Mouse (Mus musculus) spleen, postnatal 36 days (tissue): ENCODE results near the gene Pcsk4.

Experiments
- DNase-seq, 2 experiments: peaks; one replicate each; pipeline ENCODE4 v3.0.0; 2022; ENCODE audit warnings: low spot score in 2 of 2, mixed read lengths in 1 of 2

The Pcsk4 gene

GRCm38 (mm10) chr10:80298571-80299281, 30.6 kb downstream of the Pcsk4 start:
- DNase-seq: no peak

DNA sequence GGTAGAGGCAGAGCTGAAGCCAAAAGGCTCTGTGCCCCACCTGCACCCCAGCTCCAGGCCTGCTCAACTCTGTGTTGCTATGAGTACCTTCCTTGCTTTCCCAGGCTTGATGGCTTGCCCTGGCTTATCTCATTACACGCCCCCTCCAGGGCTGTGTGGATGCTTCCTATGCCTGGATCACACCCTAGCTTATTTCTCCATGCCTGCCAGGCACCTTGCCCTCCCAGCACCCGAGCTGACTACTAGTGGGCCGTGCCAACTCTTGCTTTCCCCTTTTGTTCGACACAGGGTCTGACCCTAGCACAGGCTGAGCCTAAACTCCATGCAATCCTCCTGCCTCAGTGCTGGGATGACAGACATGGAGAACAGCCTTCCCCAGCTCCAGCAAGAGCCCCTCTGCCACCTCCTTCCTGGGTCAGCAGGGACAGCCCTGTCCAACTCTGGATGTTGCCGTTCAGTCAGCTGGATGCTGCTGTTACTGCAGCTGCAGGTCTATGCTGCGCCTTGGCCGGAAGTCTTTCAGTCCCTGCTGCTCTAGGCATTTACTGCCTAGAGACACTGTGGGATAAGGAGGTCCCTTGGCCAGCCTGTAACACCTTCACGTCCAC, 31.7 kb downstream of the Pcsk4 start:
- no peak for DNase-seq

DNA sequence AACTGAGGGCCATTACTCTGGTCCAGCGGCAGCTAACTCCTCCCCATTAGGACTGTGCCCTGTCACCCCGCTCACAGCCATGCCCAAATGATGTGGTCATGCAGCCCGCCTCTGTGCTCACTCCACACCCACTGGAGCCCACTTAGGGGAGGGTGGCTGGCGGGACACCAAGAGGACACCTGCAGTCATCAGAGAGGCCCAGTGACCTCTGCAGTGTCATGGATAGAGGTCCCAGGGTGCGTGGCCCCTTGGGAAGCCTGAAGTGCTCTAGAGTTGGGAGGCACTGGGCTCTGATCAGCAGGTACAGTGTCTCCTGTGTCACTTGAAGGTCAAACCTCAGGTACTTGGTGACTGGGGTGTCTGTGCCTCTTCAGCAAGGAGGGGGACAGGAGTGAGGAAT, 32.5 kb downstream of the Pcsk4 start:
- DNase-seq: no peak

- DNase-seq: peak; percentile 69 to 77
Observed at GRCm38 (mm10) chr10:80295618-80296425, 33.5 kb downstream of the Pcsk4 start, which contains the start of gene Apc2. TSS of gene Apc2 (plus strand) at chr10:80295977.

DNA sequence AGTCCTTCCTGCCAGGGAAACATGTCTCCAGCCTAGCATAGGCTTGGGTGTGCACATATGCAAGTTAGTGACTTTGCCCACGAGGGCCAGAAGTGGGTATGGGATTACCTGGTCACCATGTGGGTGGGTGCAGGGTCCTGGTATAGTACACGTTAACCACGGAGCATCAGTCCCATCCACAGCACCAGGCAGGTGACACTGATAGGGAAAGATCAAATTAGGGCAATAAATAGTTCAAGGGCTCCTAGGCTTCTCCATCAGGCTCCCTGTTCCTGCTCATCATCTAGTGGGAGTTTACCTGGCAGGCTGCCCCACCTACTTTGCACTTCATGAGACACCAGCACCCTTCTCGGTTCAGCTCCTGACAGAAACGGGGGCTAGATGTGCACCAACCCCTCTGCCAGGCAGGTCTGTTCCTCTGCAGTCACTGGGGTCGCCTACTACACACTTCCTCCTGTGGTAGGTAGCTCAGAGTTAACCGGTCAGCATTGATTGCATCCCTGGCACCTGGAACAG, 34.5 kb downstream of the Pcsk4 start:
- no peak for DNase-seq

DNA sequence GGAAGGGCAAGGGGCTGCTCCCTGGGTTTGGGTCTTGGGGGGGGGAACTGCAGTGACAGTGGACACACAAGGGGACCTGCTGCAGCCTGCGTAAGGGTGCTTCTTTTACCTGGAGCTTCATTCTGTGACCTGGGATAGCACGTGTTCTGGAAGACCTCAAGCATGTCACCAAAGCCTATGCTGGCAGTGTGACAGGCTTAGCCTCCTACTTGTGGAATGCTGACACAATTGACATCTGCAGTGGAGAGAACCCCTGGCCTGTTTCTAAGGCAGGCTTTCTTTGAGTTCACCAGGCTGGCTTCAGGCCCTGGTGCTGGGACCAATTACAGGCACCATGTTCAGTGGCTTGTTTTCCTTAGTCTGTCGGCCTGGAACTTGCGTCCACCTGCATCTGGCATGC, 35.0 kb downstream of the Pcsk4 start:
- no peak for DNase-seq

GRCm38 (mm10) chr10:80293325-80293724, 36.0 kb downstream of the Pcsk4 start:
- DNase-seq: no peak

GRCm38 (mm10) chr10:80292251-80293146, 36.8 kb downstream of the Pcsk4 start, which contains the start of gene Rps15:
TSS of gene Rps15 (plus strand) at chr10:80292453.
- DNase-seq: peak; percentile 94

DNA sequence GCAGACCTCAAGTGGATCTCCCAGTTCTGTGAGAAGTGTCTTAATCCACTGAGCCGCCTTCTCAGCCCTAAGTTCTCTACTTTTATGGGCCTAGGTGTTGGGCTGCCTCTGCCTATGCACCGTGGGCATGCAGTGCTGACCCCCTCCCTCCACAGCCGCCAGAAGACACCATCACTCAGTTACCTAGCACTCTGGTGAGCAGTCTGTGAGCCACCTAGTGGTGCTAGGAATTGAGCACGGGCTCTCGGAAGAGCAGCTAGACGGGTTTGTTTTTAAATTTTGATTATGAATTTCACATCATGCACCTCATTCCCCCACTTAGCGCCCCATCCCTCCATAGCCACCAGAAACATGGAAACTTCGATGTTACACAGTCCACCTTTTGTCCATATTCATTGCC, 40.6 kb downstream of the Pcsk4 start:
- no peak for DNase-seq

GRCm38 (mm10) chr10:80288097-80288496, 41.2 kb downstream of the Pcsk4 start:
- no peak for DNase-seq

GRCm38 (mm10) chr10:80285222-80286070, 43.9 kb downstream of the Pcsk4 start:
- DNase-seq: no peak

DNA sequence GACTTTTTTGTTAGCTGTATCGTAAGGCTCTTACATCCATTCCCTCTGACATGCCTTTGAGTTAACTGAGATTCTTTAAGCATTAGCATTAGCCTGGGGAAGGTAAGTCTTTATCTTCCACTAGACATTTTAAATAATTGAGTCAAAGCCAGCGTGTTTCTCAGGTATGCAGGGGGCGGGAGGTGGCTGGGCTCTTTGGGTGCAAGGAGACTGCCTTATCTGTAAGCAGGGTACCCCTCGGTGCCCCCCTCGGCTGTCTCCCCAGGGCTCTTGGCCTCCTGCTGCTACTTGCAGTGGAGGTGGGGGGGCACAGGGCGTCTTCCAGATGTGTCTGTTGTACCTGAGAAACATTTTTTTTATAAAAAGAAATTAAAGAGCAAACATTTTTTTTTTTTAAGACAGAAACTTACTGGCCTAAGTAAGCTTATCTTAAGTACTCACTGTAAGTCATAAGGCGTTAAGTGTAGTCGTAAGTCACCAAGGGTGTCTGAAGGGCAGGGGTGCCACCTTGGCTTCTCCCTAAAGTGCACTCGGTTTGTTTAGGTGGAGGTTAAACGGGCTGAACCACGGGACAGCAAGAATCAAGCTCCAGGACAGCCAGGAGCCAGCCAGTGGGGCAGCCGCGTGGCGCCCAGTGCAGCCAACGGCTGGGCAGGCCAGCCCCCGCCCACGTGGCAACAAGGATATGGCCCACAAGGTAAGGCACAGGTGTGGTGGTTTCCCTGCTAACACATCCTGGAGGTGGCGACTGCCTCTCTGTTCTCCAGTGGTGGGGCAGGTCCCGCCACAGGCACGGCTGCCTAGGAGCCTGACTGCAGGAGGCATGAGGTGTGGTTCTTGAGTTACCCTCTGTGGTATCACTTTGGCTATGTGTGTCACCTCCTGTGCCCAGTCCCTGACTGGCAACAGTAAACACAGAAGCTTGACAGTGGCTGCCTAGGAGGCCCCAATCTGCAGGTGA, 46.5 kb downstream of the Pcsk4 start:
- no peak for DNase-seq

- no peak for DNase-seq
Observed at GRCm38 (mm10) chr10:80281921-80282371, 47.4 kb downstream of the Pcsk4 start.

GRCm38 (mm10) chr10:80281304-80281703, 48.0 kb downstream of the Pcsk4 start:
- DNase-seq: no peak

GRCm38 (mm10) chr10:80279273-80279672, 50.0 kb downstream of the Pcsk4 start:
- DNase-seq: no peak

DNA sequence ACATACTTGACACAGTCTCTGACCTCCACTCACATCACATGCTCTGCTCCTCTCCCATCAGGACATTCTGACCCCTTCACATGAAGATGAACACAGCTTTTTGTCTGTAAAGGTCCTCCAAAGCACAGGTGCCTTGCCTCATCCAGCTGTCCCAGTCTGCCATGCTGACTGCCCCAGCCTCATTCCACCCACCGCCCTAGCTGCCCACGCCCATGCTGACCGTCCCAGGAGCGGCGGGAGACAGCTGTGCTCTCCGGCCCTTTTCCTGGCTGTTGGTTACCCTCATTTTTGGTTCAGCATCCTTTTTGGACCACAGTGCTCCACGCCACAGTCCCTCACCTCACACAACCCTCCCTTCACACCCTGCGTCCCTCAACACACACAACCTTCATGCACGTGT, 50.9 kb downstream of the Pcsk4 start:
- no peak for DNase-seq

DNA sequence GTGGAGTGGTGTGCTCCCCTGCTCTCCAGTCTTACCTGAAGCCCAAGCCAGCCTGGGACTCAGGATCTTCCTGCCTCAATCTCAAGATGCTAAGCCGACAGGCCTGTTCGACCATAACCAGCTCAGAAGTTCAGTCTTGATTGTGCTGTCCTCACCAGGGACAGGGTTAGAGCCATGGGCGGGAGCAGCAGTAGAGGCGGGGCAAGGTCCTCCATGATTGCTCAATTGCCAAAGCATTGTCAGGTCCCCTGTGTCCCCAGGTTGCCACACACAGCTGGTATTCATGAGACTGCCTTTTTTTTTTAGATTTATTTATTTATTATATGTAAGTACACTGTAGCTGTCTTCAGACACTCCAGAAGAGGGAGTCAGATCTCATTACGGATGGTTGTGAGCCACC, 53.1 kb downstream of the Pcsk4 start:
- DNase-seq: no peak

GRCm38 (mm10) chr10:80273847-80274246, 55.5 kb downstream of the Pcsk4 start:
- DNase-seq: no peak
